Mouse (Mus musculus): Measurements from ENCODE around the gene Chchd10.
"Not testable (repeated sequence)": the region's sequence is repeated elsewhere in the genome, so short reads cannot be mapped to it uniquely, and the experiment has no call there.

Chchd10 gene

GRCm38 (mm10) chr10:75932891-75933290 lies at the start of gene Chchd10:
TSS of gene Chchd10 (plus strand) at chr10:75933130.
- no peak for DNase-seq (ENCODE audit: low spot score in 2 of 2)

GRCm38 (mm10) chr10:75883232-75883552 lies 49.7 kb upstream of the Chchd10 start:
- peak; percentile 73 to 82 for DNase-seq (ENCODE audit: low spot score in 2 of 2)

DNA sequence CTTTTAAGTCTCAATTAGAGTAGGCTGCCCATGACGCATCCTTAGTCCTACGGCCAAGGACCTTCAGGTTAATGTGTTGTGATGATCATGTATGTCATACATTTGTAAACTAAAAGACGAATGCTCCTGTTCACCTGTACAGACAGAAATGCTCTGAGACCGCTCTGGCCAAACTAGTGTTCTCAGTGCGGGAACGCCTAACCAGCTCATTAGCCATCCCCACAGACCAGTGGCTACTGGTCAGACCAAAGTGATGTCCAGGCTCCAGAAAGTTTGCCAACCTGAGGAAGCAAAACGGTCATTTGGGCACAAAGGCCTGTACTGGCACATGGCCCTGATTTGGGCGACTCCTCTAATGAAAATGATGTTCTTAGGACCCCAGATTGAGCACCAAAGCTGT lies 48.2 kb upstream of the Chchd10 start:
- DNase-seq (ENCODE audit: low spot score in 2 of 2): no peak

DNA sequence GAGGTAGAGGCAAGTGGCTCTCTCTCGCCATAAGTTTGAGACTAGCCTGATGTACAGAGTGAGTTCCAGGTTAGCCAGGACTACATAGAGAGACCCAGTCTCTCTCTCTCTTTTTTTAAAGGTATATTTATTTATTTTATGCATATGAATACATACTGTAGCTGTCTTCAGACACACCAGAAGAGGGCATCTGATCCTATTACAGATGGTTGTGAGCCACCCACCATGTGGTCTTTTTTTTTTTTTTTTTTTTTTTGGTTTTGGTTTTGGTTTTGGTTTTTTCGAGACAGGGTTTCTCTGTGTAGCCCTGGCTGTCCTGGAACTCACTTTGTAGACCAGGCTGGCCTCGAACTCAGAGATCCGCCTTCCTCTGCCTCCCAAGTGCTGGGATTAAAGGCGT lies 45.4 kb upstream of the Chchd10 start:
- not testable (repeated sequence) for DNase-seq (ENCODE audit: low spot score in 2 of 2)

DNA sequence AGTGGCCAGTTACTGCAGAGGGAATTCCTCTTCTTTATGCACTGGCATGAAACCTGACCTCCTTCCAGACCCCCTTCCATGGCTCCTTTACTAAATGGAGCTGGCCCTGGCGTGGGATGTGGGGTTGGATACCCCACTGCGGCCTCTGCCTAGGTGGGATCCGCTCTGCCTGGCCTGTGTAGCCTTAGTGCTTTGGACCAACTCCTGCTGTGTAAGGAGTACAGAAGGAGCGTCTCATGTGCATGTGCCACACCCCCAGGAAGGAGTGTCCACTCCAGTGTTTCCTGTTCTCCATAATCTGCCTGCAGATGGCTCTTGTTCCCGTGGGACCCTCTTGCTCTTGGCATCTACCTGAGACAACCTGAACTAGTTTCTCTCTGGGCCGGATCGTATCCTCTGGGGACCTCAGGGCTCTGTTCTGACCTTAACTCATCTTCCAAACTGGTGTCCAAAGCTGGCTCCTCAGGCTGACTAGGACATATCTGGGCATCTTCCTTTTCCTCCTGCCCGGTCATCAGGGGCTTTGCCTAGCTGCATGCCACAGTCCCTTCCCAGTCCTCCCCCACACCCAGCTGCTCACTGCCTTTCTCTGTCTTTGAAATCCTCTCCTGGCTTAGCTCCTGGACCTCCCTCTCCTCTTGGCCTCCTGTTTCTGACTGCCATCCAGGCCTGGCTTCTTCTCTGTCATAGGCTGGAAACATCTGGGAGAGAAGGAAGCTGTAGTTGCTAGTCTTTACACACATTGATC lies 43.4 kb upstream of the Chchd10 start:
- DNase-seq (ENCODE audit: low spot score in 2 of 2): no peak

DNA sequence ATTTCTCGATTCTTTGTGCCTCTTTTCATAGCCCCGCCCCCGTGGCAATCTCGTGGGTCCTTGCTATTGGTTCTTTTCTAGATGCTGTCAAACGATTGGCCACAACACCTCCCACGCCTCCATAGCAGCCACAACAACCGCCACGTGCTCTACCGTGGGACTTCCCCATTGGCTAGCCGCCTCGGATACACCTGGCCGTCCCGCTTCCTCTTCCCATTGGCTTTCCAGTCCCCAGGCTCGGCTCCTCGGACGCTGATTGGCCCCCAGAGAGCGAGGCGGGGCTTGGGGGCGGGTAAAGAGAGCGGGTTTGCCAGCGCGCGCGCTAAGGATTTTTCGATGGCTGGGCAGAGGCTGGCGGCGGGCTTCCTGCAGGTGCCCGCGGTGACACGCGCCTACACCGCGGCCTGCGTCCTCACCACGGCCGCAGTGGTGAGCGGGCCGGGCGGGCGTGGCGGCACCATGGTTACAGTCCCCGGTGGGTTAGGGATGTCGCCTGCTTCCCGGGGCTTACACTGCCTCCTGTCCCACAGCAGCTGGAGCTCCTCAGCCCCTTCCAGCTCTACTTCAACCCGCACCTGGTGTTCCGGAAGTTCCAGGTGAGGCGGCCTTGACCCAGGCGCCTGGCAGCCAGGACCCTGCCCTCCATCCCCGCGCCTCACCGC lies 39.7 kb upstream of the Chchd10 start, which contains the start of gene Derl3:
TSS of gene Derl3 (plus strand) at position 325 of the 662 bp plus-strand sequence.
- DNase-seq (ENCODE audit: low spot score in 2 of 2): peak; percentile 93 to 98

GRCm38 (mm10) chr10:75894601-75895000 lies 38.3 kb upstream of the Chchd10 start:
- no peak for DNase-seq (ENCODE audit: low spot score in 2 of 2)

- no peak for DNase-seq (ENCODE audit: low spot score in 2 of 2)
Measured at GRCm38 (mm10) chr10:75895730-75896129, 37.2 kb upstream of the Chchd10 start.

DNA sequence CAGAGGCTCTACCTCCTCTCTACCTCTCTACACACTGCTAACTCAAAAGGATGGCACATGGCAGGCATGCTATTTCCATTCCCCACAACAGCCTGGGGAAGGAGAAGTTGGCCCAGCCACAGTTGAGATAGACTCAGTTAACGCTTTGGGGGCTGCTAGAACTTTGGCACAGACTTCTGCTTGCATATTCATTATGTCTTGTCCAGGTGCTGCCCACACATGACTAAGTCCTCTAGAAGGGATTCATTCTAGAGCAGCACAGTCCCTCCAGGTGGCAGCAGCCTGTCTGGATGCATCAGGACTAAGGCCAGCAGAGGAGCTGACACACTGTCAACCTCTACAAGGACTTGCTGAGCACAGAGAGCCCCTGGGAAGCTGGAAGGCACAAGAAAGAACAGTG lies 36.7 kb upstream of the Chchd10 start:
- no peak for DNase-seq (ENCODE audit: low spot score in 2 of 2)

DNA sequence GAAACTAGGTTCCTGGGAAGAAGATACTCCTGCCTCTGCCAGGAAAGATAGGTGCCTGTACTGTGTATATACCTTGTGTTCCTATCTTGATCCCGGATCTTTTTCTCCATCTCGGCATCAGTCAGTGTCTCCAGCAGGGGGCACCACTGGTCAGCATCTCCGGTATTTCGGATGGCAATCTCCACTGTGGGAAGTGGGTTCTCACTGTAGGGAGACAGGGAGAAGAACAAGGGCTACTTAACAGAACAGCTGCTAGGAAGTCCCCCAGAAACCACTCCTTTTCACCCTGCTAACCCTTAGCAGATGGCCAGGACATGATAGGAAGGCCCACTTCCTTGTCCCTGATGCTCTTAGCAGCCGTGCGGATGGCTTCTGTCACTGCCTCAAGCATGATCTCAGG lies 35.6 kb upstream of the Chchd10 start:
- DNase-seq (ENCODE audit: low spot score in 2 of 2): peak in 1 of 2 experiments; percentile 58

DNA sequence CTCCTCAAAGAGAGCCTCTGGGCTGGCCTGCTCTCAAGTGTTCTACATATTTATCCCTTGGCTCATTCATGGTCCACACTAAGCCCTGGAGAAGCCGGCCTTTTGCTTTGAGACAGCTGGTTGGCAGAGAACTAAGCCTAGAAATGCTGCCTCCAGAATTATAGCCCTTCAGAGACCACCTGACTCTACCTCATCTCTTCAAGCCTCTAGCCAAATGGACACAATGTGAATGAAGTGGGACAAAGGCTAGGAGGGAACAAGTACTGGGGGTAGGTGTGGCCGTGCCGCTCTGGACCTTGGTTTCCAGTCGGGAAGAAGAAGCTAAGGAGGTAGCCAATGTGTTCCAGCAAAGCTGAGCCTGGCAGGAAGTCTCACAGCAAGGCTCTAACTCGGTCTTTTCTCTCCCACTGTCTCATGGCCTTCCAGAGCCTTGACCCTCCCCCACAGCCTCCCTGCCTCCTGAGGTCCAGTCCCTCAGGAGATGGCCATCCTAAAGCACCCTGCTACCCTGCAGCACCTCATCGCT lies 34.8 kb upstream of the Chchd10 start:
- DNase-seq (ENCODE audit: low spot score in 2 of 2): no peak

- DNase-seq (ENCODE audit: low spot score in 2 of 2): no peak
Measured at GRCm38 (mm10) chr10:75898846-75899245, 34.1 kb upstream of the Chchd10 start.

DNA sequence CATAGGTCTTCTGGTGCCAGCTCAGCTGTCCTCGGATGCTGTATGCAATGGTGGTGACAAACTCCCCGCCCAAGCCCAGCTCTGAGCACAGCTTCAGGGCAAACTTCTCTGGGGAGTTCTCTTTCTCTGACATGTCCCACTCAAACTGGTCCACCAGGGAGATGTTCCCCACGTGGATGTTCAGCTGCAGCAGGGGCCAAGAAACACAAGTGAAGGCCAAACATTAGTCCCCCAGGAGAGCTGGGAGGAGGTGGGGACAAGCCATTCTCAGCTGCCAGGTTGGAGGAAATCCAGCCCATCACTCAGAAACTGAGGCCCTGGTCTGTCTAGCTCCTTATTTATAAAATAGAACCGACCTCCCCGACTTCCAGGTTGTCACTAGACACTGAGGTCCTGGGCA lies 28.5 kb upstream of the Chchd10 start:
- DNase-seq (ENCODE audit: low spot score in 2 of 2): no peak

GRCm38 (mm10) chr10:75906882-75907281 lies 26.0 kb upstream of the Chchd10 start:
- DNase-seq (ENCODE audit: low spot score in 2 of 2): no peak

DNA sequence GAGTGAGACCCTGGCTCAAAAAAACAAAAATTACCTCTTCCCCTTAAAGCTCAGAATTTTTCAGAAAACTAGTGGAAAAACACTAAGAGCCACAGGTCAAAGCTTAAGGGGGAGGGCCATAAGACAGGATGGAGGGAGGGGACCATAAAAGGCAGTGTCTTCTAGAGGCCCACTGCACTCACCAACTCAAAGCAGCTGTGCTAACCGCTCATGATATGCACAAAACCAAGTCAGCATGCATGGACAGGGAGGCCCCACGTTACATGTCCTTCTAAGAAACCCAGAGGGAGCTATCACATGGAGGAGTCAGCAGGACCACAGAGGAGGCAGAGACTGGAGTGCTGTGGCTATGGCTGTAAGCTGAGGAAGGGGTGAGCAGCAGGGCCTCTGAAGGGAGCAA lies 22.2 kb upstream of the Chchd10 start:
- DNase-seq (ENCODE audit: low spot score in 2 of 2): no peak

DNA sequence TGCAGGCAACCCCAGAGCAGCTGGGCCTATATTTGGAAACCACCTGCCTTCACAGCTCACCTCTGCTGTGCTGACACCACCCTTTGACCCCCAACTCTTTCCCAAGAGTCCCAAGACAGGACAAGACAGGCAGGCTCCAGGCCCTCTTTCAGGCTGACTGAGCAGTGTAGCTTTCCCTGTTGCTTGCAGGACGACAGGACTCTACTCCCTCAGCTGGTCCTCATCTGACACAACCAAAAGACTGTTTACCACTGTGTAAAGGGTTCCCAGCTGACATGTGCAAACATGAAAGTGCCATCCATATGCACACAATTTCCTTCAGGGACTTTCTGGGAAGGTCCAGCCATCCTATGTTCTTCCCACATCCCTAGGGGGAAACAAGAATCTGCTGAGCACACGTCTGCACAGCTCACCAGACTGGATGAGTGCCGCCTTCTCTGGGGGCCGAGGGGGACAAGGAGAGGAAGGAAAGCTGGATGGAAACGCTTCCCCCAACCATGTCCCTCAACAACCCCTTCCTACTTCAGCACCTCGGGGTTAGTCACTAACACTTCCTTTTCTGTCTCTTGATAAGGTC lies 19.8 kb upstream of the Chchd10 start:
- no peak for DNase-seq (ENCODE audit: low spot score in 2 of 2)

- DNase-seq (ENCODE audit: low spot score in 2 of 2): no peak
Measured at GRCm38 (mm10) chr10:75915557-75915956, 17.4 kb upstream of the Chchd10 start.

DNA sequence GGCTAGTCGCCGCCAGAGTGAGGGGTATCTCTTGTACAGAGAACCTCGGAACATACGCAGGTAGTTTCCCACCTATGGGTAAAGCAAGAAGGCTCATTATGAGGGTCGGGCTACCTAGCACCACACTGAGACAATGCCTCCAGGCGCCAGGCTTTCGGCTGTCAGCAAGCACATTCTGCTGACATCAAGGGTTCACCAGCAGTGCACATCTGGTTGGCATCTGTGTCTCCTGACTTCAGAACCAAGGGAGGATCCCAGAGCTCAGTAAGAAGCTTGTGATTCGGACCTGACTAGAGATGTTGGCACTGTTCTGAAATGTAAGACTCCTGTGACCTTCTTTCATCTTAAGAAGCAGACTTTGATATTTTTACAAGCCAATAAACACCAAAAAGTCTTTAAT lies 16.1 kb upstream of the Chchd10 start:
- DNase-seq (ENCODE audit: low spot score in 2 of 2): no peak

DNA sequence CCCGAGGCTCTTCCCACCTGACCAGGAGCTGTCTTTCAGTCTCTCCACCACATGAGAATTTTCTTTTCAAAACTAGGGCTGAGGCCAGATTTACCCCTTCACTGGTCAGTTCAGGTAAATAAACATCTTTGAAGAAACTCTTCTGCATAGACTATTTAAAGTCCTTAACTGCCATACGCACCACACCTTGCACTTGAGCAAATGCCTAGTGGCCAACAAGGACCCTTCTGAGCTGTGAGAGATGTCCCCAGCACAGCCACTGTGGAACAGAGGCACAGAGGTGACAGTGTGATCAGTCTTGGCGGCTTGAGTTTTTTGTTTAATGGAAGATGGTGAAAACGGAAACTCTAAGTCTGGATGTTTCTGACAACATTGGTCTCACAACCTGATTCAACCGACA lies 13.9 kb upstream of the Chchd10 start:
- no peak for DNase-seq (ENCODE audit: low spot score in 2 of 2)

DNA sequence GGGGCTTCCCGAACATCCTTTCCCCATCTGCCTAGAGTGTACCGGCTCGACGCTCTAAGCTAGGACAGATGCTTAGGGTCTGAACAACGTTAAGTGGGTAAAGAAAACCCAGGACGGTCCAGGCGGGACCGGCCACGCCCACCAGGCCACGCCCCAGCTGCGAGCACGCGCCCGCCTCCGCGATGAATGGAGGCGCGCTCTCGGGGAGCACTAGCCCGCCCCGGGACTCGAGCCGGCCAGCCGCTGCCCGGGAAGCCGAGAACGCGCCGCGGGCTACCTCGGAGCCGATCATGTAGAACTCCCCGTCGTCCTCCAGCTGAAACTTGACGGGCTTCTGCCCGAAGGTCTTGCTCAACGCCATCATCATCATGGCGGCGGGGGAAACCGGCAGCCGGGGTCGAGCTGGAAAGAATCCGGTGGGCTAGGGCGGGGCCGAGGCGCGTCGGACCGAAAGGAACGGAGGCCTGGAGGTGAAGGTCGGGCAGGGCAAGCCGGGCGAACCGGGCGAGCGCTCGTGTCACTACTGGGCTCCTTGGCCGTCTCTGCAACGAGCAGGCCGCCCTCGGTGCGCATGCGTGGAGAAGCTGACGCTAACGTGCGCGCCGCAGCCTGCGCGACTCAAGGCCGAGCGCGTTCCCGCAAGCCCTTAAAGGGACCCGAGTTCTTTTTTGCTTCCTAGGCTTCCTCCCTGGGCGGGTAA lies 11.8 kb upstream of the Chchd10 start, which contains the start of gene Smarcb1:
TSS of gene Smarcb1 (minus strand) at position 592 of the 700 bp plus-strand sequence.
- DNase-seq (ENCODE audit: low spot score in 2 of 2): peak; percentile 90 to 94

DNA sequence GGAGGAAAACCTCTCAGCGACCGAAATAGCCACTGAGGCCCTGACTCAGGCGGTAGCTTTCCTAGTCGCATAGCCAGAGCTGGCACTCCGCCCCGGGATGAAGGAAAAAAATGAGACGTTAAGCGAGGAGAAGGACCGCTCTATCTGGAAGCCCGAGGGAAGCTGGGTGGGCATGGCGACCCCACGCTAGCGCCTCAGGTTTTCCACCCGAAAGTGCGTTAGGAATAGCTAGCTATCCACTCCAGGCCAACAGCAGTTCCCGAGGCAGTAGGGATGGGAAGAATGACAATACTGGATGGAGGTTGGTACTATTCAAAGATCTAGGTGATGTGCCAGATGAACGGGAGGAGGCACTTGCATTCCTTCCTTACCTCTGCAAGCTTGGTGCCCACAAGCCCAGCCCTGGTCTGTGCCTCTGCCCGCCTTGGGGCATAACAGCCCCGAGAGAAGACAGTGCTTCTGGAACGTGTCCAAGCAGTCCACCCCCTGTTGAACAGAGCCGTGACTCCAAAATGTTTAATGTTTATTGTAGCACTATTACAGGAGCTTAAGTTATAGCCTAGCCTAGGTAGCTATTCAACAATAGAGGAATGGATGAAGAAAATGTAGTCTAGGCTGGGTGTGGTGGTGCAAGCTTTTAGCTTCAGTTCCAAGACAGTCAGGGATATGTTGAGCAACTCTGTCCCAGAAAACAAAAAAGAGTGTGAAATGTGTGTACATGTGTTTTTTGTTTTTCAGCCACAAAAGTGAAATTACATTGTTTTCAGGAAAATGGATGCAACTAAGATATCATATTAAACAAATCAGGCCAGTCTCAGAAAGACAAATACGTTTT lies 11.0 kb upstream of the Chchd10 start:
- DNase-seq (ENCODE audit: low spot score in 2 of 2): peak in 1 of 2 experiments; percentile 29

Measured in frontal cortex, postnatal 10 days (tissue).